Mouse (Mus musculus) limb, embryonic 15.5 days (tissue): ENCODE measurements around the gene Ephx1. TPM values are rescaled to one million over a fixed set of nuclear protein-coding genes. Genes with fewer than 3 reads are reported as not detected.

ENCODE experiments used
- polyA plus RNA-seq: library from polyadenylated mRNA; unstranded; fragments of >200 nt; fragmentation: Nextera tagmentation; extraction: Ambion mirVana; gene quantifications from 2 replicates; pipeline ENCODE4 v1.2.1, GENCODE M21; 2015

The Ephx1 gene
- polyA plus RNA-seq, 1 experiment from 2014 or later, result 12.4 TPM

Other genes starting within 250 kb of the Ephx1 start
- 2,561 and 2,592 TPM in 2 replicates for gene H3f3a, start 207.0 kb downstream of the Ephx1 start, polyA plus RNA-seq
- 37.0 and 39.0 TPM in 2 replicates for gene Sde2, start 169.8 kb downstream of the Ephx1 start, polyA plus RNA-seq
- gene Lefty2, start 127.8 kb downstream of the Ephx1 start, polyA plus RNA-seq, result 0.28 TPM in 1 of 2 replicates, not detected in the other
- 93.9 and 102 TPM in 2 replicates for gene Pycr2, start 116.6 kb downstream of the Ephx1 start, polyA plus RNA-seq
- gene Lefty1, start 85.9 kb downstream of the Ephx1 start, polyA plus RNA-seq, result 3.8 and 4.0 TPM in 2 replicates
- gene Tmem63a, start 78.6 kb downstream of the Ephx1 start, polyA plus RNA-seq, result 26.9 and 28.2 TPM in 2 replicates
- not detected in 2 replicates for gene 9130409I23Rik, start 30.3 kb upstream of the Ephx1 start, polyA plus RNA-seq
- gene Nvl, start 123.3 kb upstream of the Ephx1 start, polyA plus RNA-seq, result 31.9 and 36.2 TPM in 2 replicates
- 102 and 105 TPM in 2 replicates for gene Cnih4, start 123.8 kb upstream of the Ephx1 start, polyA plus RNA-seq
- gene Wdr26, start 191.1 kb upstream of the Ephx1 start, polyA plus RNA-seq, result 28.3 and 32.6 TPM in 2 replicates